Mouse (Mus musculus) left cerebral cortex, postnatal 25 days (tissue): ENCODE results near the gene Gm19426. TPM values are rescaled to one million over a fixed set of nuclear protein-coding genes. Genes with fewer than 3 reads are reported as not detected.

Experiments used
- microRNA-seq, 2 experiments: library from miRNA; unstranded; fragments of <30 nt; microRNA quantifications; one replicate each; pipeline ENCODE4 v1.2.0; 2022
- total RNA-seq, 2 experiments: library from RNA; stranded (reverse); gene quantifications; 2 replicates each; pipeline ENCODE4 v1.2.3; 2021

Gm19426 gene
- total RNA-seq, 2 experiments from 2014 or later, result 1.2 to 2.3 TPM

Small RNAs within 50 kb of the gene (microRNA-seq; reads per million reads assigned to microRNA genes)
- gene Mir130a, result 2,004 to 2,131 reads per million in 2 experiments

Other genes starting within 250 kb of the Gm19426 start
- 10 to 100 TPM; 69.0 to 69.4 TPM for gene Ctnnd1, start 92.9 kb downstream of the Gm19426 start, total RNA-seq
- gene Btbd18, start 84.6 kb downstream of the Gm19426 start, total RNA-seq, result not detected
- 10 to 100 TPM; 31.7 to 39.6 TPM for gene Selenoh, start 72.9 kb downstream of the Gm19426 start, total RNA-seq
- gene Gm28635, start 65.6 kb downstream of the Gm19426 start, total RNA-seq, result 1 to 10 TPM; 7.7 to 10.0 TPM
- 10 to 100 TPM; 30.4 to 32.0 TPM for gene Med19, start 65.3 kb downstream of the Gm19426 start, total RNA-seq
- 100 to 1,000 TPM; 225 to 235 TPM for gene Tmx2, start 64.5 kb downstream of the Gm19426 start, total RNA-seq
- gene Zdhhc5, start 28.5 kb downstream of the Gm19426 start, total RNA-seq, result 10 to 100 TPM; 45.2 to 50.6 TPM
- 1 to 10 TPM; 8.4 to 9.3 TPM for gene Clp1, start 16.3 kb downstream of the Gm19426 start, total RNA-seq
- 10 to 100 TPM; 66.7 to 69.0 TPM for gene Ypel4, start 9.6 kb downstream of the Gm19426 start, total RNA-seq
- gene Serping1, start 31.8 kb upstream of the Gm19426 start, total RNA-seq, result 1 to 10 TPM; 7.3 to 7.5 TPM
- 1 to 10 TPM; 5.6 to 8.1 TPM for gene Ube2l6, start 55.2 kb upstream of the Gm19426 start, total RNA-seq
- gene Smtnl1, start 79.0 kb upstream of the Gm19426 start, total RNA-seq, result not detected
- 10 to 100 TPM; 48.1 to 59.6 TPM for gene Timm10, start 83.3 kb upstream of the Gm19426 start, total RNA-seq
- gene Slc43a1, start 95.2 kb upstream of the Gm19426 start, total RNA-seq, result under 1 TPM; 0.18 to 0.69 TPM
- gene Rtn4rl2, start 143.1 kb upstream of the Gm19426 start, total RNA-seq, result 100 to 1,000 TPM in 1 of 2 experiments, 10 to 100 TPM in 1; 87.6 to 102 TPM
- under 1 TPM; 0.41 to 0.53 TPM for gene Slc43a3, start 192.9 kb upstream of the Gm19426 start, total RNA-seq
- gene Prg2, start 236.8 kb upstream of the Gm19426 start, total RNA-seq, result not detected
- not detected for gene Prg3, start 244.6 kb upstream of the Gm19426 start, total RNA-seq